Mouse (Mus musculus) ovary, postnatal 36 days (tissue): ENCODE results near the gene Rnh1.

Experiments used
- DNase-seq: peaks from one replicate; pipeline ENCODE4 v3.0.0; 2022; ENCODE audit warnings: low spot score, mixed read lengths

Rnh1 gene

GRCm38 (mm10) chr7:141172116-141173006 is at the start of gene Rnh1:
TSS of gene Rnh1 (minus strand) at chr7:141172857.
- DNase-seq, result peak; percentile 90

DNA sequence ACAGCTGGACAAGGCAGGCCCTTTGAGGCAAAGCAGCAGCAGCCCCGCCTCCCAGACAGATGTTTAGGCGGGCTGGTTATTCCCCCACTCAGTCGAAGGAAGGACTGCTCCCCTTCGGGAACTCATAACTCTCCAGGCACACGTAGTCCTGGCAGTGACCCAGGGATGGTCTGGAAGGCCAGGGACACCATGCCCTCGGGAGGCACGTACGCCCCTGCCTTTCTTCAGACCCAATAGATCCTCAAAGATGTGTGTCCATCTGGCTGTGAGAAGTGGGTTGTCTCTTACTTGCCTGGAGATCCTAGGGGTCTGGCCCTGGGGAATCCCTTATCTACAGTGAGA is 49.4 kb upstream of the Rnh1 start:
- DNase-seq, result no peak

DNA sequence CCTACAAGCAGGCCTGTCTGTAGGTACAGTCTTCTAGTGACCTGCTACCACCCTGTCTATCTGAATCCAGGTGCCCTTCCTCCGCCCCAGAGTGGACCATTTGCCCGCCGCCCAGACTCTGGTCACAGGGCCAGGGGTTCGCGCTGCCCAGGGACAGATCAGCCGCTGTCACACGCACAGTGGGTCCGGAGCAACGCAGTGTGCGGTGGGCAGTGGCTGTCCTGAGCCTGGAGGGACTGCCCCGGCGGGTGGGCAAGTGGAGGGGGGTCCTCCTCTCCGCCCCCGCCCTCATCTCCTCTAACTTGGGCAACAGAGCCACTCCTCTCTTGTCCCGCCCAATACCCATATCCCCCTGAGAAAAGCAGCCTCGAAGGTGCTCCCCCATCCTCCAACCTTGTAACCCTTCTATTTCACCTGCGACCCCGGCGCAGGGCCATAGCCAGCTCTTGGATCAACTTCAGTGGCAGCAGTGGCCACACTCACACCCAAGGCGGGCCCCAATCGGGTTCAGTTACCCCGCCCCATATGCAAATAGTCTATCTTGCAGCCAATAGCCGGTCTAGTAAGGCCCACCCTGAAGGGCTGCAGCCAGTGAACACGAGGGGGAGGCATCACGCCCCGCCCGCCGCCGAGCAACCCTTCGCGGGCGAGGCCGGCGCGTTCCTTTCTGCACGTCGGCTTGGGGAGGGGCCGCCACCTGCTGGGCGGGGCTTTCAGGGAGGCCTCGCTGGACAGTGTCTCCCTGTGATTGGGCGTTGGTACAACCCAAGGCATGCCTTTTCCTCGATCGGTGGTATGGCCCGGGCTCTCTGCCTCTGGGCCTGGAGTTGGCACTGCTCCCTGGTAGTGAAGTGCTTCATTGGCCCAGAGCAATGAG is 48.8 kb upstream of the Rnh1 start:
- peak; percentile 99 for DNase-seq

GRCm38 (mm10) chr7:141220377-141220776 is 47.7 kb upstream of the Rnh1 start:
- no peak for DNase-seq

DNA sequence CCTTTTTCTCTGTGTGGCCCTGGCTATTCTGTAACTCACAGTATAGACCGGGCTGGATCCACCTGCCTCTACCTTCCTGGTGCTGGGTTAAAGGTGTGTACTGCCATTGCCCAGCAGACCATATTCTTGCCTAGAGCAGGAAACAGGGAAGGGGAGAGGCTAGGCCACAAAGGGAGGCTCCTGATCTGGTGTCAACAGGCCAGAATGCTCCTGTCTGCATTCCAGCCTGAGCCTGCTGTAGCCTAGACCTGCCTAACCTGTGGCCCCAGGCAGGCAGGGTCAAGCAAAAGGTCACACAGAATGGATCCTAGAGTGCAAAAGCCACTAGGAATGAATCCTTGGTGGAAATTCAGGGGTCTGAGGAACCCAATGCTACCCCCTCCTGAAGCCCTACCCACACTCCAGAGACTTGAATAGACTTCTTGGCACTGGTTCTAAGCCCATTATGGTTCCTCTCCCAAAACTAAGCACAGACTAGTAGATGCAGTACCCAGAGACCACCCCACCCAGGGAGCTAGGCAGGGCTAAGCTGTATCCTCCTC is 47.0 kb upstream of the Rnh1 start:
- no peak for DNase-seq

GRCm38 (mm10) chr7:141218557-141219133 is 46.0 kb upstream of the Rnh1 start:
- no peak for DNase-seq

- no peak for DNase-seq
Measured at GRCm38 (mm10) chr7:141218141-141218540, 45.5 kb upstream of the Rnh1 start.

GRCm38 (mm10) chr7:141217343-141218013 is 44.8 kb upstream of the Rnh1 start:
- DNase-seq, result no peak

GRCm38 (mm10) chr7:141216894-141217293 is 44.2 kb upstream of the Rnh1 start:
- DNase-seq, result no peak

DNA sequence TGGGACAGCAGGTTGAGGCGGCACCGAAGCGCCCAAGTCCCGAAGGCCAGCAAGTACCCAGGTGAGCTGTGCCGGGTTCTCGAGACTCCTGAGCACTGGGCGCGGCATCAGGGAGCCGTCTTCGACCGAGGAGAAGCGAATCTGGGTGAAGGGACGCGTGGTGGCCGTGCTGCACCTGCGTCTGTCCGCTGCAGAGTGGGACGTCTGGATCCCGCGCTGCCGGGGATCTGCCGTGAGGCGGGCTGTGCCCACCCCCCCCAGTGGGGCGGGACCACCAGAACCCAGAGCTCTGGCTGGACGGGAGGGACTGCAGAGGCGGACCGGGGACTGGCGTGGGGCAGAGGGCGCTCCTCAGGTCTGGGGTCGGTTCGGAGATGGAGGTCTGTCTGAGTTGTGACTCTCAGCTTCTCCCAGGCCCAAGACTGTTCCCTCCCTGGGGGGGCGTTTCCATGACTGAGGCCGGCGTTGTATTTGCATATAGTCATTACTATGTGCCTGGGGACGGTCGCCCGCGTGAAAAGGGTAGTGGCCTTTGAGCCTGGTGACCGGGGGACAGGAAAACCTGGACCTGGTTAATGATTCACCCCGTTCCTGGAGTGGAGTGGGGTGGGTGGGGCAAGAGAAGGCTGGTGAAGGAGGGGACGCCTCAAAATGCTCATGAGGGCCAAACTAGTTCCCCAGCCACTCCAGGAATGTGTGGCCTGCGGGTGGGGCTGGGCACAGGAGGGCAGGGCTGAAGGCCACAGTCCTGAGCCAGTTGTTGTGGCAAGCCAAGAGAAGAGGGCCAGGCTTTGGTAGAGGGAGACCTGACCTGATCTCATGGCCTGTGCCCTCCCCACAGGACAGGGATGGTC is 43.5 kb upstream of the Rnh1 start:
- peak; percentile 47 for DNase-seq

DNA sequence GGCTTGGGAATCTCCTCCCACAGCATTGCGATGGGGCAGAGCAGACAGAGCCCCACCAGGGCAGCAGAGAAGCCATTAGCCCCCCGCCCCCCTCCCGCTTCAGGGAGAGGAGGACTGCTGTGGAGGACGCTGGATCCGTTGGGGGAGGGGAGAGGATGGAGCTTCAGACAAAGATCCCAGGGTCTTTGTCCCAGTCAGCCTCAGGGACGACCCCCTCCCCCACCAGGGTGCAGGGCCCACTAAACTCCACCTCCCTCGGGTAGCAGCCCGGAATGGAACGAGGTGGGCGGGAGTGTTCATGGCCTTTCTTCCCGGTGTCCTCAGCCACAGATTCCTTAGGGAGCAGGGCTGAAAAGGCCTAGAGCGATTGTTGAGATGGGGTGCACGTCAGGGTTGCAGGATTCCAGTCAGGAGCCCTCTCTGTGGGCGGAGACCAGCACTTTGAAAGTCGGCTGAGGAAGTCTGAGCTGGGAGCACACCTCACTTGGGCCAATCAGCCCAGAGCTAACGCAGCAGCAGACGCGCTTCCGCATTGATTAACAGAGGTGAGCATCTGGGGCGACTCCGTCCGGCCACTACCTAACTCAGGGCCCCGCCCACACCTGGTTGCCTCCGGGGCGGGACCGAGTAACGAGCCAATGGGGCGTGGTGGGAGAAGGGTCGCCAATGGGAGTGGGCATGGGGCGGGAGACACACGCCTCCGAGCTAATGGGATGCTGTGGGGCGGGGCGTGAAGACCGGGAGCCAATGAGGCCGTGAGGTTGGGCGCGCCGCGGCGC is 42.6 kb upstream of the Rnh1 start, which contains the start of gene Rassf7:
Gene Rassf7, plus strand, starts transcription at position 760 of the 779 bp plus-strand sequence.
- DNase-seq, result peak; percentile 92

DNA sequence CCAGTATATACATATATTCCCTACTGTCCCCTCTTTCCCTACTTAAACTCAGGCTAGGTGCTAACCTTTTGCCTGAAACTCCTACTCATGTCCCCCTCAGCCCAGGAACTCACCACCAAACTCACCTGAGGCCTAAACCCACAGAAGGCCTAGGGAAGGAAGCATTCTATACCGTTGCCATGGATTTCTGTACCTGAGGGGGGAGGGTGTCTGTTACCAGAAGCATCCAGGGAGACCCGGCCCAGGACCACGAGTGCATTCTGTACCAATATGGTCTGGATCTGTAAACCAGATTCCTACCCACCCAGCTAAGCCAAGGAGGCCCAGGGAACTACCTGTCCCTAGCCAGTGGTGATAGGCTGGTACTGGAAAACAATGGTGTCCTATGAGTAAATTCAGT is 41.7 kb upstream of the Rnh1 start:
- no peak for DNase-seq

DNA sequence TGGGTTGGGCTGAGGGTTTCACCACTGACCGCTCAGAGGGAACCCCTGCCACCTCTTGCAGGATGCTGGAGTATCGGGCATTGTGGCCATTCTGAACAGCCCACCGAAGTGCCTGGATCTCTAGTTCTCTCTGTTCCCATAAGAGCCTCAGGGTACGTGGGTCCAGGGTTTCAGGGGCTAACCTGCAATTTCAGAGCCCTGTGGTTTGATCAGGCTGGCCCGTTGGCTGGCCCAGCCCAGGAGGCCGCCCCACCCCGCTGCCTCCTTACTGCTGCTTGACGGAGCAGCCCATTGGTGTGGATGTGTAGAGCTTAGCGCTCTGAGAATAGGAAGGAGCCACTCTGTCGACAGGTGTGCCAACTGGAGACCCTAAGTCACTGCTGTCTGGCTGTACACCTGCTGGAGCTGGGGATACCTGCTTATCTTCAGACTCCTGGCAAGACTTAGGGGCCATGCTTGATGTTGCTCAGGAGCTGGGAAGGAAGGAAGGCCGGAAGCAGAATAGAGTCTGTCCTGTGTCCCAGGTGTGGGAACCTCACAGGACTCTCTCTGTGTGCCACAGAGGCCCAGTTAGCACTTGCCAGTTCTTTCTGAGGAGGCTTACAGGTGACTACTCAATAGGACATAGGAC is 41.1 kb upstream of the Rnh1 start, which contains the start of gene Lmntd2:
Gene Lmntd2, minus strand, starts transcription at position 476 of the 631 bp plus-strand sequence.
- no peak for DNase-seq

DNA sequence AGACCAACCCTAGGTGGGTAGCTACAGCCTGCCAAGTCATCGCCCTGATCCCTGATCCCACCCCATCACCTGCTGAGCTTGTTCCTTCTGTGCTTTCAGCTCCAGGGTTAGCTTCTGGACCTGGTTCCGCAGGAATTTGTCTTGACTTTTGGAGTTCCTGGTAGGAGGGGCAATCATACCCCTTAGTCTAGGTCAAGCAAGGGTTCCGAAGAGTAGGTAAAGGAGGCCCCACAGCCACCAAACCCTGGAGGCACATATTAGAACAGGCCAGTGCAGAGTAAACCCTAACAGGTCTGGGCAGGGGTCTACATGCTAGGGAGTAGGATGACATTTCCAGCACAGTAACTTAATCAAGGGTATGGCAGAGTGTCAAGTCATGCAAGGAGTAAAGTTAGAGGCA is 40.5 kb upstream of the Rnh1 start:
- no peak for DNase-seq

GRCm38 (mm10) chr7:141210606-141211131 is 38.0 kb upstream of the Rnh1 start:
- DNase-seq, result no peak

DNA sequence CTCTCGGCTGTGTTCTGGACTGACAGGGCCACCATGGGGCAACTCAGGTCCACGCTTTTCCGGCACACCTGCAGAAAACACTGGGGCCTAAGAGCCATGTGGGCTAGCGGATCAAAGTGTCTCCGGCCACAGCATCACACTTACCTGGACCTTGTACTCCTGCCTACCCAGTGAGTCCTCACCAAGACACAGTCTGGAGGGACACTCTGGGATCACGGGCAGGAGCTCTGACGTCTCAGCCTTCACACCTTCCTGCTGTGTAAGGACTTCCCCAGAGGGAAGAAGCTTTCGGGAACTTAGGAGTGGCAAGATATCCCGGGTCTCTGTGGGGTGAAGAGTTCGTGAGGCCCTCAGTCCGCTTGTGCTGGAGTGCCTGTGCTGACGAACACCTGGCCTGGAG is 37.5 kb upstream of the Rnh1 start:
- DNase-seq, result no peak

DNA sequence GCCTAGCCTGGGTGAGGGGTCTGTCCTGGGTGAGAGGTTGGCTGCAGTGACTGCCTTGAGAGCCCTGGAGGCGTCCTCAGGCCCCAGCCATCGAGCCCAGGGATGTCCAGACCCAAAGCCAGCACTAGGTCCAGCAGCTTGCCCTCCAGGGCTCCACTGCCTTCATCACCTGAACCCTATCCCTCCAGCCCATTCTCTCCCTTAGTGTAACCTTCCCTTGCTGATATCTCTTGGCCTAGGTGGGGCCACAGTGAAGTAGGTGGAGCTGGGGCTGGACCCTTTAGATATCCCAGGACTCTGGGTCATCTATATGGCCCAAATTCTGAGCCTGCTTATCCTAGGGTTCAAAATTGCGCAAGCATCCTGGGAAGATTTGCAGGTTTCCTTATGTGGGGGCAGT is 36.9 kb upstream of the Rnh1 start:
- DNase-seq, result no peak

DNA sequence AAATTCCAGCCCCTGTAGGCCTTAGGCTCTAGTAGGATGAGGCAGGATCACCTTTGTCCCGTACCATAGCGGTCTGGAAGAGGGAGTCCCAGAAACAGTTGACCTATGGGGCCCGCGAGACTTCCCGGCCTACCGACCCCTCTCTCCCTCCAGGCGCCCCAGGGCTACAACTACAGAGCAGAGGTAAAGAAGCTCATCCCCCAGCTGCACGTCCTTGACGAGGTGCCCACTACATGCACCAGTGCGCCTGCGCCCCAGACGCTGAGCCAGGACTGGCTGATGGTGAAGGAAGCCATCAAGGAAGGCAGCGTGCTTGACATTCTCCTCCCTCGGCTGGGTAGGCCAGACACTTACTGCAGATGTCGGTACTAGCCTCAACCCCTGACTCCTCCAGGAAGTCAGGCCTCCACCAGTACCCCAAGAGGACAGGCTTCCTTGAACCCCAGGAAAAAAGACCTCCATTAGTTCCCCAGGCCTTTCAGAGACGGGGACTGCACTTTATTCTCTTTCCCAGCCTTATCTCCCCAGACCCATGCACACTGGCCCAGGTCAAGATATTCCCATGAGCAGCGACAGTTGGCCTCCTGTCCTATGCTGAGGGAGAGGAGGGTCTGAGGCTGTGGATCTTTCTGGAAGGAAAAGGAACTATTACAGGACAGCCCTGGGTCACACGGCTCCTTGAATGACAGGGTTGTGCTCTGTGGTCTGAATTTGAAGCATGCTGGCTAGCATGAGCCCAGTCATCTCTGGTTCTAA is 33.7 kb upstream of the Rnh1 start:
- DNase-seq, result no peak
